Mouse (Mus musculus) hindbrain, postnatal 0 days (tissue): Measurements from ENCODE around the gene Mmd. TPM values are rescaled to one million over a fixed set of nuclear protein-coding genes. Genes with fewer than 3 reads are reported as not detected.
"Not testable (repeated sequence)": the region's sequence is repeated elsewhere in the genome, so short reads cannot be mapped to it uniquely, and the experiment has no call there.

Source experiments
- ATAC-seq: fragments of 200-750 bp; cut with Nextera tagmentation; 2 replicates; pipeline ENCODE4 v1.8.0; 2017; ENCODE audit warnings: mild to moderate bottlenecking, moderate TSS enrichment, moderate library complexity
- DNase-seq: peaks from one replicate; pipeline ENCODE4 v3.0.0-alpha.2; 2015; ENCODE audit warnings: low spot score
- H3K27ac ChIP-seq: fragments of 300-500 bp; sonication (generic); 2 replicates; pipeline ENCODE4 v1.5.1; 2014; ENCODE audit warnings: mild to moderate bottlenecking
- H3K27me3 ChIP-seq: fragments of 300-500 bp; sonication (generic); 2 replicates; pipeline ENCODE4 v1.6.1; 2014; ENCODE audit warnings: low read length, mixed read lengths; ENCODE audit not compliant: insufficient read depth
- H3K36me3 ChIP-seq: fragments of 300-500 bp; sonication (generic); 2 replicates; pipeline ENCODE4 v1.6.1; 2014; ENCODE audit warnings: low read length, mixed read lengths; ENCODE audit not compliant: insufficient read depth
- H3K4me1 ChIP-seq: fragments of 300-500 bp; sonication (generic); 2 replicates; pipeline ENCODE4 v1.6.1; 2014; ENCODE audit warnings: antibody characterized with exemption, low read length, mixed read lengths; ENCODE audit not compliant: insufficient read depth
- H3K4me2 ChIP-seq: fragments of 300-500 bp; sonication (generic); 2 replicates; pipeline ENCODE4 v1.6.1; 2014; ENCODE audit warnings: low read depth, mild to moderate bottlenecking, low read length, moderate library complexity, mixed read lengths
- H3K4me3 ChIP-seq: fragments of 300-500 bp; sonication (generic); 2 replicates; pipeline ENCODE4 v1.5.1; 2014; ENCODE audit warnings: low read length
- H3K9ac ChIP-seq: fragments of 300-500 bp; sonication (generic); replicated peaks from 2 replicates; pipeline ENCODE4 v1.6.1; 2014; ENCODE audit warnings: mild to moderate bottlenecking, low read length, moderate library complexity, mixed read lengths
- H3K9me3 ChIP-seq: fragments of 300-500 bp; sonication (generic); 2 replicates; pipeline ENCODE4 v1.6.1; 2016; ENCODE audit warnings: low read length, mixed read lengths
- CTCF ChIP-seq: IDR thresholded peaks from 2 replicates; pipeline ENCODE4 v1.5.1; 2016; ENCODE audit warnings: antibody characterized with exemption, control low read depth, low read depth
- WGBS: fragments of 180-500 bp; shearing (Covaris S2); extraction: QIAGEN DNeasy Blood & Tissue Kit; methylation state at CpG from one replicate; pipeline ENCODE4 v1.1.7; 2014; 5-methylcytosine and 5-hydroxymethylcytosine counted together
- polyA plus RNA-seq: library from polyadenylated mRNA; unstranded; fragments of >200 nt; fragmentation: Nextera tagmentation; extraction: Ambion mirVana; gene quantifications from 2 replicates; pipeline ENCODE4 v1.2.1, GENCODE M21; 2015
- total RNA-seq: library from RNA; depleted of rRNA; stranded (reverse); fragments of >200 nt; gene quantifications from 2 replicates; pipeline ENCODE4 v1.2.3, GENCODE M21; 2014

Gene Mmd
- total and polyA plus RNA-seq, 2 experiments from 2014 or later = 101 to 200 TPM

DNA sequence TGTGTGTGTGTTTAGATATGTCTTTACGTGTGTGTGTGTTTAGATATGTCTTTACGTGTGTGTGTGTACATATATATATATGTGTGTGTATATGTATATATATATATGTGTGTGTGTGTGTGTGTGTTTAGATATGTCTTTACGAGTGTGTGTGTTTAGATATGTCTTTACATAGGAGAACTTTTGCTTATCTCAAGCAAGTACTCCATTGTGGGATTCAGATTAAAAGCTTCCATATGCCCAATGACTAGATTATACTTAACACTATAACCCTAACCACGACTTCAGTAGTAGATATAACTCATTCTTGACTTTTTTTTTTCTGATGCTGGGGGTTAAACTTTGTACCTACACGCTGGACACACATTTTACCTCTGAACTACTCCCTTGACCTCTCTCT is 30.8 kb downstream of the Mmd start:
- 93% methylated on average over 5 of the region's 5 CpGs for WGBS
- no peaks in the 10 kb centered on the region; the same call in 1 of the 2 replicates for H3K36me3 ChIP-seq

DNA sequence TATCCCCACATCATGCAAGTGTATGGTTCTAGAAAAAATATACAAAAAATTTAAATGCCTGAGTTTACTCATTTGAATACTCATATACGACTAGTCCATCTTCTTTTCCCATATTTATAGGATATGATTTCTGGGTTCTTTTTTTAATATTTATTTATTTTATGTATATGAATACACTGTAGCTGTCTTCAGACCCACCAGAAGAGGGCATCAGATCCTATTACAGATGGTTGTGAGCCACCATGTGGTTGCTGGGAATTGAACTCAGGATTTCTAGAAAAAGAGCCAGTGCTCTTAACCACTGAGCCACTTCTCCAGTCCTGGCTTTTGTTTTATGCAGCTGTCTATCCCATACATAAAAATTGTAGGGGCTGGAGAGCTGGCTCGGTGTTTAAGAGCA is 32.7 kb downstream of the Mmd start:
- not testable (repeated sequence) for ATAC-seq, H3K9me3 ChIP-seq, DNase-seq, H3K27me3 ChIP-seq, H3K27ac ChIP-seq, H3K36me3 ChIP-seq, H3K4me3 ChIP-seq, H3K4me1 ChIP-seq, H3K9ac ChIP-seq, H3K4me2 ChIP-seq
- 92% methylated on average over 2 of the region's 2 CpGs for WGBS

More for the DNA sequence above, 30.8 kb downstream of the Mmd start:
- ATAC-seq = no peak
- TF ChIP-seq CTCF = no peak
- Histone ChIP-seq H3K27me3 (no peaks in the 10 kb centered on the region), H3K4me1 (no peaks in the 10 kb centered on the region), H3K27ac (no peak overlapping the region), H3K9ac (no peak overlapping the region), H3K9me3 (no peaks in the 10 kb centered on the region), H3K4me3 (no peak overlapping the region), H3K4me2 (no peak overlapping the region)
- DNase-seq = no peak

DNA sequence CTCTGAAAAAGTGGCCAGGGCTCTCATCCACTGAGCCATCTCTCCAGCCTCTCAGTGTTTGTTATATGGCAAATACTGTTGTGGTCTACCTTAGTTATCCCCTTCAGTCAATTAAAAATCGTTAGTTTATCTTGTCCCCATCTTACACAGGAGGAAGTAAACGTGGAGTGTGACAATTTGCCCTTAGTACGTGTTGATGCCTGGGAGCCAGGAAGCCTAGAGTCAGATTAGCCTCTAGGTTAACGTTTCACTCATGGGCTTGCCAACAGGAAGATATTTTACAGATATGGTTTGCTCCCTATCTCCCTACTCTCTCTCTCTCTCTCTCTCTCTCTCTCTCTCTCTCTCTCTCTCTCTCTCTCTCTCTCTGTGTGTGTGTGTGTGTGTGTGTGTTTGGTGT is 33.9 kb downstream of the Mmd start:
- H3K4me3 ChIP-seq = no peak overlapping the region
- no peak overlapping the region for H3K9ac ChIP-seq
- WGBS = 82% methylated on average over 4 of the region's 4 CpGs
- TF ChIP-seq CTCF = no peak
- no peaks in the 10 kb centered on the region for H3K36me3 ChIP-seq
- no peak overlapping the region for H3K4me2 ChIP-seq
- DNase-seq = no peak
- no peak overlapping the region for H3K27ac ChIP-seq
- no peaks in the 10 kb centered on the region for H3K27me3 ChIP-seq
- H3K4me1 ChIP-seq = no peaks in the 10 kb centered on the region
- no peak for ATAC-seq
- H3K9me3 ChIP-seq = no peaks in the 10 kb centered on the region

DNA sequence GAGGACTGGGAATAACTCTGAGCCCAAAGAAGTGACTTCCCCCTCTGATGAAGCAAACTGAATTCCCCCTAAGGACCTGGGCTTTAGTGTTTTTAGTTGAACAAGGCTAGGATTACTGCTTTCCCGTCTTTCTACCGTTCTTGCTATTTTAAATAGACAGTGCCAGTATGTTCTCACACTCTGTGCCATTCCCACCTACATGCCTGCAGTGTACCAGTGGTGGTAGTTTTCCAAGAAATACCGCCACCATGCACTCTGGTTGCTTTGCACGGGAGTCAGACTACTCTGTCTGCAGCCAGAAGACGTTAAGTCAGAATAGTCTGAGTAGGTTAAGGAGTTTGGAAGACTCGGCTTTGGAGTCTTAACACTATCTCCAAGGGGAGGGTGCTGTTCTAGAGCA is 34.3 kb downstream of the Mmd start:
- WGBS = 78% methylated on average over 6 of the region's 6 CpGs
- H3K9me3 ChIP-seq = no peaks in the 10 kb centered on the region
- DNase-seq (no peak), ATAC-seq (no peak)
- no peak overlapping the region for H3K27ac ChIP-seq
- no peak overlapping the region for H3K4me3 ChIP-seq
- no peak for TF ChIP-seq CTCF
- H3K4me2 ChIP-seq = no peak overlapping the region
- no peaks in the 10 kb centered on the region for H3K27me3 ChIP-seq
- H3K36me3 ChIP-seq = no peaks in the 10 kb centered on the region
- no peak overlapping the region for H3K9ac ChIP-seq
- H3K4me1 ChIP-seq = no peaks in the 10 kb centered on the region

DNA sequence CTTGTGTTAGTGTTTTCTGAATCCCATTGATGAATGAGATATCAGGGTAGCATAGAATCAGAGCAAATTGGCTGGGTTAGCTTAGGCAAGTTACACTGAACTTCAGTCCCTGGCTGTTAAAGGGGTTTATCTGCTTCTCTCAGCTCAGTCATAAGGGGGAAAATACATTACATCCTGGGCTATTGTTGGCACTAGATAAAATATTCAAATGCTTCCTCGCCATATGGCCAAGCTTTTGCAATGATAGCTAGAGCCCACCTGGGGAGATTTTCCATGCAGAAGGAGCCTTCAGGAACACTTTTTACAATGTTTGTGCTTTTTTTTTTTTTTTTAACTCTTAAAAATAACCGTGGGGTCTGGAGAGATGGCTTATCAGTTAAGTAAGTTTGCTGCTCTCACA is 34.8 kb downstream of the Mmd start:
- 69% methylated on average over 2 of the region's 2 CpGs for WGBS
- no peak for TF ChIP-seq CTCF
- Histone ChIP-seq H3K4me3 (no peak overlapping the region), H3K36me3 (no peaks in the 10 kb centered on the region), H3K4me1 (no peaks in the 10 kb centered on the region), H3K27me3 (no peaks in the 10 kb centered on the region), H3K27ac (no peak overlapping the region), H3K4me2 (no peak overlapping the region), H3K9ac (no peak overlapping the region), H3K9me3 (no peaks in the 10 kb centered on the region)
- ATAC-seq (no peak), DNase-seq (no peak)

DNA sequence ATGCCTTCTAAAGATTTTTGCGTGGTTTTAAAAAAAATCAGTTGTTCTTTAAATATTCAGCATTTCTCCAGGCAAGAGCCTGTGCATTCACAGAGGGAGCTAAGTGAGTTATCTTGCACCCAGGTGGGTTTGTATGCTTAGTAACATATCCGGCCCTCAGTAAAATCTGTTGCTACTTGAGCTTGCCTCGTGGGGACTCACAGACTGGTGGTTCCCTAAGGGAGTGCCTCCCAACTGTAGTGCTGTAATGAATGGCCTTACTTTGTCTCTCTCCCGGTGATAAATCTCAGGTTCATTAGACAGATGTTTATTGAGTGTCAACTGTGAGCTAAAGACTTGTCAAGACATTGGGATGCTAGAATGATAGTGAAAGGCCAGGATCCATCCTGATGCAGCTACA is 35.4 kb downstream of the Mmd start:
- H3K27ac ChIP-seq = no peak overlapping the region
- WGBS = 70% methylated on average over 4 of the region's 4 CpGs

DNA sequence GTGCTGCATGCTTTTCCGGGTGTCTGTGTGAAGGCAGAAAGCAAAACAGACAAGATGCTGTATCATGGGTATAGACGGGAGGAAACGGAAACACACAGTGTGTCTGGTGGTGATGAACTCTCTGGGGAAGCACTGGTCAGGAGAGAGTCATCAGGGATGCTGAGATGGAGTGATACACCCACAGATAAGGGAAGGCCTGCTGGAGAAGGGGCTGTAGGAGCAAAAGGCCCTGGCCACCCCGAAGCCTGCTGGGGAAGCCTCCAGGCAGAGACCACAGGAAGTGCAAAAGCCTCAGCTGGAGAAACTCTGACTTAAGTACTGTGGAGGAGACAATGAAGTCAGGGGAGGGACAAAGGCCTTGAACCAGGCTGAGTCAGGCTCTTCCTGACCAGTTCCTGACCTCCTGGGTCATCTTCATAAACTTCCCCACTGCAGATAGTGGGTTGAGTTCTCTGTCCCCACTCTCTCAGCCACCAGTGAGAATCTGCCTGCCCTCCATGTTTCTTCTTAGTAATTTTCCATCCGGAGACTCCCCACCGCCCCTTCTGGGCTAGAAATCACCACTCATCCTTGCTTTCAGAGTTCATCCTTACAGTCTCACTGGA is 37.4 kb downstream of the Mmd start:
- no peak overlapping the region for H3K27ac ChIP-seq
- WGBS = 86% methylated on average over 6 of the region's 6 CpGs
- ATAC-seq (no peak), DNase-seq (no peak)
- TF ChIP-seq CTCF = no peak
- no peaks in the 10 kb centered on the region for H3K4me1 ChIP-seq
- no peak overlapping the region for H3K9ac ChIP-seq
- no peaks in the 10 kb centered on the region for H3K27me3 ChIP-seq
- no peaks in the 10 kb centered on the region for H3K9me3 ChIP-seq
- H3K4me3 ChIP-seq = no peak overlapping the region
- no peaks in the 10 kb centered on the region for H3K36me3 ChIP-seq
- H3K4me2 ChIP-seq = no peak overlapping the region

More for the DNA sequence above, 35.4 kb downstream of the Mmd start:
- DNase-seq (no peak), ATAC-seq (no peak)
- no peak overlapping the region for H3K4me2 ChIP-seq
- H3K9me3 ChIP-seq = no peaks in the 10 kb centered on the region
- H3K9ac ChIP-seq = no peak overlapping the region
- no peak for TF ChIP-seq CTCF
- H3K4me3 ChIP-seq = no peak overlapping the region
- no peaks in the 10 kb centered on the region for H3K36me3 ChIP-seq
- no peaks in the 10 kb centered on the region for H3K4me1 ChIP-seq
- H3K27me3 ChIP-seq = no peaks in the 10 kb centered on the region
